Mouse (Mus musculus) midbrain, embryonic 13.5 days (tissue): ENCODE data around the gene Sec24d. TPM values are rescaled to one million over a fixed set of nuclear protein-coding genes. Genes with fewer than 3 reads are reported as not detected.

Source experiments
- polyA plus RNA-seq: library from polyadenylated mRNA; unstranded; fragments of >200 nt; fragmentation: Nextera tagmentation; extraction: Ambion mirVana; gene quantifications from 2 replicates; pipeline ENCODE4 v1.2.1, GENCODE M21; 2015

Sec24d gene
- polyA plus RNA-seq, 1 experiment from 2014 or later: 8.4 TPM

Other genes starting within 250 kb of the Sec24d start
- gene Myoz2, start 232.4 kb upstream of the Sec24d start, polyA plus RNA-seq: not detected in 2 replicates
- 1.5 and 2.0 TPM in 2 replicates for gene Synpo2, start 31.3 kb upstream of the Sec24d start, polyA plus RNA-seq
- gene Mettl14, start 118.7 kb downstream of the Sec24d start, polyA plus RNA-seq: 28.3 and 29.5 TPM in 2 replicates
- 7.6 and 8.6 TPM in 2 replicates for gene Prss12, start 179.5 kb downstream of the Sec24d start, polyA plus RNA-seq